Mouse (Mus musculus) ES-E14 (cell line): Measurements from ENCODE around the gene Cbl.

ENCODE experiments used
- HCFC1 ChIP-seq: IDR thresholded peaks from 2 replicates; pipeline ENCODE4 v1.6.1; 2012; ENCODE audit warnings: low read length, inconsistent platforms, borderline replicate concordance; ENCODE audit not compliant: insufficient read depth
- ZC3H11A ChIP-seq: IDR thresholded peaks from 2 replicates; pipeline ENCODE4 v1.6.1; 2012; ENCODE audit warnings: low read depth, mild to moderate bottlenecking, inconsistent platforms, low read length, borderline replicate concordance

DNA sequence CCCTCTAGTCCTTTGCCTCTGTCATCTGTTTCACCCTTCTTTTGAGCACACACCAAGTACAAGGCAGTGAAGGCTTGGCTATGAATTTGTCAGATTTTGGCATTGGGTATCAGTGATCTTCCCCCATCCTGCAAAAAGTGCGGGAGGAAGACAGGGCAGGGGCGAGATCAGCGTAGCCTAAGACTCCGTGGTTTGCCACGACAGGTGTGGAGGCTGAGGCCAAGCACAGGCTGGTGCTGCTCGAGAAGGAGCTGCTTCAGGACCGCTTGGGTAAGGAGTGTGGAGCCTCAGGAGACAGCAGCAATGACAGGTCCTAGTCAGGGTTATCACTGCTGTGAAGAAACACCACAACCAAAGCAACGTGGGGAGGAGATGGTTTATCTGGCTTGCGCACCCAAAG, 7.6 kb upstream of the Cbl start:
- no peak for TF ChIP-seq ZC3H11A
- TF ChIP-seq HCFC1 = no peak
